Comparison of ENCODE assay signal across 10 mouse cellular contexts in genomic region chr1:81076831-81077664, GRCm38 (mm10). TPM values are rescaled to one million over a fixed set of nuclear protein-coding genes. Genes with fewer than 3 reads are reported as not detected.
DNase-seq lines count a peak whose midpoint lies in the region; ATAC-seq lines count a peak whose summit lies in the region.
"Had no signal": no experiment of that assay in that cellular context is flagged by ENCODE, and none has a peak within 500 bp of the region (broad histone marks: within the 10 kb centered on the region; RNA-seq: fewer than 3 reads in every experiment).

Gene Nyap2 (plus strand): TSS chr1:81076950.

- DNase-seq in heart, postnatal 4 days: peak; percentile 6
- DNase-seq in embryo, embryonic 11.5 days (ENCODE audit: low read depth, low spot score): peak; percentile 27
- DNase-seq in spleen, adult 18-20 months: no peak

- no peak within 1 kb of the TSS for H3K4me3 ChIP-seq in heart, embryonic 11.5 days (ENCODE audit: low read depth, low read length)
- peak within 1 kb of the TSS; percentile 51 for H3K4me3 ChIP-seq in hindbrain, embryonic 16.5 days (ENCODE audit: low read length)
- peak within 1 kb of the TSS; percentile 32 for H3K4me3 ChIP-seq in midbrain, embryonic 12.5 days
- no peak within 1 kb of the TSS for H3K4me3 ChIP-seq in kidney, embryonic 16.5 days (ENCODE audit: low read length)
- no peak within 1 kb of the TSS for H3K4me3 ChIP-seq in liver, embryonic 12.5 days
- H3K4me3 ChIP-seq: embryonic facial prominence, embryonic 13.5 days; liver, embryonic 15.5 days had no signal

- no peaks in the 10 kb centered on the region for H3K27me3 ChIP-seq in heart, embryonic 11.5 days (ENCODE audit: control insufficient read depth, insufficient read depth, low read length)
- H3K27me3 ChIP-seq in hindbrain, embryonic 16.5 days (replicated peaks; ENCODE audit: control insufficient read depth, insufficient read depth, low read length): no peaks in the 10 kb centered on the region
- H3K27me3 ChIP-seq in midbrain, embryonic 12.5 days: no peaks in the 10 kb centered on the region
- H3K27me3 ChIP-seq in kidney, embryonic 16.5 days (ENCODE audit: insufficient read depth, low read length): no peaks in the 10 kb centered on the region
- no peaks in the 10 kb centered on the region for H3K27me3 ChIP-seq in liver, embryonic 12.5 days (replicated peaks)
- H3K27me3 ChIP-seq: liver, embryonic 15.5 days had no signal

- H3K9me3 ChIP-seq in heart, embryonic 11.5 days (replicated peaks; ENCODE audit: control insufficient read depth, low read length): no peaks in the 10 kb centered on the region
- H3K9me3 ChIP-seq in hindbrain, embryonic 16.5 days (ENCODE audit: control insufficient read depth, low read length): no peaks in the 10 kb centered on the region
- H3K9me3 ChIP-seq in midbrain, embryonic 12.5 days: no peaks in the 10 kb centered on the region
- H3K9me3 ChIP-seq in kidney, embryonic 16.5 days (ENCODE audit: low read length): no peaks in the 10 kb centered on the region
- no peaks in the 10 kb centered on the region for H3K9me3 ChIP-seq in liver, embryonic 12.5 days (replicated peaks)
- H3K9me3 ChIP-seq: embryonic facial prominence, embryonic 13.5 days; liver, embryonic 15.5 days had no signal

- H3K27ac ChIP-seq in heart, embryonic 11.5 days (ENCODE audit: low read depth, low read length): no peak within 1 kb of the TSS
- H3K27ac ChIP-seq in hindbrain, embryonic 16.5 days (ENCODE audit: low read depth, low read length): peak within 1 kb of the TSS; percentile 96
- peak within 1 kb of the TSS; percentile 93 for H3K27ac ChIP-seq in midbrain, embryonic 12.5 days (replicated peaks)
- no peak within 1 kb of the TSS for H3K27ac ChIP-seq in kidney, embryonic 16.5 days (ENCODE audit: low read length)
- no peak within 1 kb of the TSS for H3K27ac ChIP-seq in liver, embryonic 12.5 days
- H3K27ac ChIP-seq: embryonic facial prominence, embryonic 13.5 days; liver, embryonic 15.5 days had no signal

- no peaks in the 10 kb centered on the region for H3K36me3 ChIP-seq in heart, embryonic 11.5 days (ENCODE audit: control insufficient read depth, insufficient read depth, low read length)
- no peaks in the 10 kb centered on the region for H3K36me3 ChIP-seq in hindbrain, embryonic 16.5 days (ENCODE audit: control insufficient read depth, insufficient read depth, low read length)
- H3K36me3 ChIP-seq in midbrain, embryonic 12.5 days: no peaks in the 10 kb centered on the region
- H3K36me3 ChIP-seq in kidney, embryonic 16.5 days (ENCODE audit: insufficient read depth, low read length): no peaks in the 10 kb centered on the region
- H3K36me3 ChIP-seq in liver, embryonic 12.5 days: no peaks in the 10 kb centered on the region
- H3K36me3 ChIP-seq: embryonic facial prominence, embryonic 13.5 days; liver, embryonic 15.5 days had no signal

- no peak within 1 kb of the TSS for H3K9ac ChIP-seq in heart, embryonic 11.5 days (ENCODE audit: low read depth, low read length)
- peak within 1 kb of the TSS; percentile 74 for H3K9ac ChIP-seq in hindbrain, embryonic 16.5 days (ENCODE audit: low read depth, low read length)
- H3K9ac ChIP-seq in midbrain, embryonic 12.5 days (replicated peaks): peak within 1 kb of the TSS; percentile 50
- no peak within 1 kb of the TSS for H3K9ac ChIP-seq in kidney, embryonic 16.5 days (replicated peaks; ENCODE audit: low read length)
- H3K9ac ChIP-seq in liver, embryonic 12.5 days: no peak within 1 kb of the TSS
- H3K9ac ChIP-seq: embryonic facial prominence, embryonic 13.5 days; liver, embryonic 15.5 days had no signal

- no peaks in the 10 kb centered on the region for H3K4me1 ChIP-seq in heart, embryonic 11.5 days (ENCODE audit: control insufficient read depth, insufficient read depth, low read length)
- no peaks in the 10 kb centered on the region for H3K4me1 ChIP-seq in hindbrain, embryonic 16.5 days (ENCODE audit: control insufficient read depth, insufficient read depth, low read depth, low read length)
- peaks cover 9% of the 10 kb centered on the region; the same call in 1 of the 2 replicates for H3K4me1 ChIP-seq in midbrain, embryonic 12.5 days
- no peaks in the 10 kb centered on the region for H3K4me1 ChIP-seq in kidney, embryonic 16.5 days (ENCODE audit: insufficient read depth, low read length)
- no peaks in the 10 kb centered on the region for H3K4me1 ChIP-seq in liver, embryonic 12.5 days
- H3K4me1 ChIP-seq: embryonic facial prominence, embryonic 13.5 days; liver, embryonic 15.5 days had no signal

- H3K4me2 ChIP-seq in heart, embryonic 11.5 days: no peak within 1 kb of the TSS
- peak within 1 kb of the TSS; percentile 59 for H3K4me2 ChIP-seq in hindbrain, embryonic 16.5 days (ENCODE audit: low read length)
- H3K4me2 ChIP-seq in midbrain, embryonic 12.5 days (replicated peaks): peak within 1 kb of the TSS; percentile 49
- no peak within 1 kb of the TSS for H3K4me2 ChIP-seq in kidney, embryonic 16.5 days (replicated peaks; ENCODE audit: low read depth, low read length)
- H3K4me2 ChIP-seq in liver, embryonic 12.5 days: no peak within 1 kb of the TSS
- H3K4me2 ChIP-seq: embryonic facial prominence, embryonic 13.5 days; liver, embryonic 15.5 days had no signal

- 40% methylated on average over 16 of the region's 16 CpGs for WGBS in heart, embryonic 11.5 days (ENCODE audit: insufficient replicate concordance)
- 14% methylated on average over 16 of the region's 16 CpGs for WGBS in hindbrain, embryonic 16.5 days
- 19% methylated on average over 16 of the region's 16 CpGs for WGBS in midbrain, embryonic 12.5 days
- WGBS in kidney, embryonic 16.5 days: 37% methylated on average over 16 of the region's 16 CpGs
- 40% methylated on average over 16 of the region's 16 CpGs for WGBS in liver, embryonic 12.5 days (ENCODE audit: insufficient replicate concordance)

- ATAC-seq in heart, embryonic 11.5 days (replicated peaks; ENCODE audit: insufficient number of reproducible peaks, low FRiP score, low TSS enrichment): no peak
- peak; percentile 93 for ATAC-seq in hindbrain, embryonic 16.5 days
- peak; percentile 81 for ATAC-seq in midbrain, embryonic 12.5 days (ENCODE audit: low FRiP score, low read depth)
- ATAC-seq in kidney, embryonic 16.5 days (ENCODE audit: low FRiP score, low TSS enrichment): no peak
- ATAC-seq in liver, embryonic 12.5 days: no peak

RNA-seq across cellular contexts. Expression of gene Nyap2, which starts in this region (rescaled TPM):
- total RNA-seq in heart, postnatal 4 days (2021): not detected
- 0.04 TPM in 1 of 2 replicates, not detected in the other for polyA plus RNA-seq in heart, embryonic 11.5 days (2014; fragmentation: Nextera tagmentation; extraction: Ambion mirVana)
- 16.2 and 17.7 TPM in 2 replicates for polyA plus RNA-seq in hindbrain, embryonic 16.5 days (2015; fragmentation: Nextera tagmentation; extraction: Ambion mirVana)
- polyA plus RNA-seq in midbrain, embryonic 12.5 days (2016; fragmentation: Nextera tagmentation; extraction: Ambion mirVana): 2.8 and 3.5 TPM in 2 replicates
- polyA plus RNA-seq in kidney, embryonic 16.5 days (2015; fragmentation: Nextera tagmentation; extraction: Ambion mirVana): 0.05 and 0.09 TPM in 2 replicates
- polyA plus RNA-seq in liver, embryonic 12.5 days (2016; fragmentation: Nextera tagmentation; extraction: Ambion mirVana): 0.05 TPM in 1 of 2 replicates, not detected in the other
- polyA plus RNA-seq: liver, embryonic 15.5 days had no signal

Comparison
In these comparisons a context has a peak if more than half of its experiments do, and no peak if none do; other contexts are left out.
1. Peak in DNase-seq in heart, postnatal 4 days; RNA of the gene not detected or under 1 TPM.
2. ATAC-seq: peak in hindbrain, embryonic 16.5 days (single experiment) and midbrain, embryonic 12.5 days (single experiment); none in heart, embryonic 11.5 days (single experiment), kidney, embryonic 16.5 days (single experiment) and liver, embryonic 12.5 days (single experiment).
3. H3K27ac ChIP-seq: peak in hindbrain, embryonic 16.5 days (single experiment) and midbrain, embryonic 12.5 days (single experiment); none in heart, embryonic 11.5 days (single experiment), kidney, embryonic 16.5 days (single experiment) and liver, embryonic 12.5 days (single experiment).
4. H3K4me2 ChIP-seq: peak in hindbrain, embryonic 16.5 days (single experiment) and midbrain, embryonic 12.5 days (single experiment); none in heart, embryonic 11.5 days (single experiment), kidney, embryonic 16.5 days (single experiment) and liver, embryonic 12.5 days (single experiment).
5. H3K4me3 ChIP-seq: peak in hindbrain, embryonic 16.5 days (single experiment) and midbrain, embryonic 12.5 days (single experiment); none in heart, embryonic 11.5 days (single experiment), kidney, embryonic 16.5 days (single experiment) and liver, embryonic 12.5 days (single experiment).
6. H3K9ac ChIP-seq: peak in hindbrain, embryonic 16.5 days (single experiment) and midbrain, embryonic 12.5 days (single experiment); none in heart, embryonic 11.5 days (single experiment), kidney, embryonic 16.5 days (single experiment) and liver, embryonic 12.5 days (single experiment).